19 mouse cellular contexts compared by ENCODE assay signal in genomic region chr4:22153620-22154019, GRCm38 (mm10).
"Had no signal": no experiment of that assay in that cellular context is flagged by ENCODE, and none has a peak within 500 bp of the region (broad histone marks: within the 10 kb centered on the region; RNA-seq: fewer than 3 reads in every experiment).

No protein-coding gene starts in this region.

- H3K27me3 ChIP-seq: neural tube, embryonic 13.5 days had no signal

- H3K27ac ChIP-seq: limb, embryonic 12.5 days; limb, embryonic 15.5 days; liver, embryonic 14.5 days; macrophage; neural tube, embryonic 13.5 days had no signal

- H3K9me3 ChIP-seq: limb, embryonic 12.5 days; limb, embryonic 15.5 days; neural tube, embryonic 13.5 days had no signal

- H3K4me3 ChIP-seq: limb, embryonic 12.5 days; limb, embryonic 15.5 days; myocyte; neural tube, embryonic 13.5 days had no signal

- H3K4me2 ChIP-seq: limb, embryonic 12.5 days; limb, embryonic 15.5 days; liver, embryonic 11.5 days; lung, embryonic 14.5 days; neural tube, embryonic 13.5 days had no signal

- ATAC-seq: liver, postnatal 0 days; lung, postnatal 0 days had no signal

- DNase-seq: kidney, adult 18-20 months; kidney, adult 9 months; kidney, postnatal 14 days; kidney, postnatal 4 days; left cerebral cortex, postnatal 4 days; liver, postnatal 0 days; lung, embryonic 14.5 days; right cerebral cortex, postnatal 25 days; spleen, adult 18-20 months; thymus, adult 18-20 months; thymus, postnatal 36 days had no signal

- H3K9ac ChIP-seq: limb, embryonic 12.5 days; limb, embryonic 15.5 days; liver, embryonic 14.5 days; liver, postnatal 0 days; lung, embryonic 14.5 days; neural tube, embryonic 13.5 days had no signal

- H3K36me3 ChIP-seq: limb, embryonic 12.5 days; limb, embryonic 15.5 days; neural tube, embryonic 13.5 days had no signal
